Mouse (Mus musculus) thymus, adult 18-20 months (tissue): ENCODE data around the gene Dynll1.
"Not testable (repeated sequence)": the region's sequence is repeated elsewhere in the genome, so short reads cannot be mapped to it uniquely, and the experiment has no call there.

Experiments used
- DNase-seq, 2 experiments: peaks; one replicate each; pipeline ENCODE4 v3.0.0; 2022; ENCODE audit warnings: mixed read lengths in 2 of 2

The Dynll1 gene

DNA sequence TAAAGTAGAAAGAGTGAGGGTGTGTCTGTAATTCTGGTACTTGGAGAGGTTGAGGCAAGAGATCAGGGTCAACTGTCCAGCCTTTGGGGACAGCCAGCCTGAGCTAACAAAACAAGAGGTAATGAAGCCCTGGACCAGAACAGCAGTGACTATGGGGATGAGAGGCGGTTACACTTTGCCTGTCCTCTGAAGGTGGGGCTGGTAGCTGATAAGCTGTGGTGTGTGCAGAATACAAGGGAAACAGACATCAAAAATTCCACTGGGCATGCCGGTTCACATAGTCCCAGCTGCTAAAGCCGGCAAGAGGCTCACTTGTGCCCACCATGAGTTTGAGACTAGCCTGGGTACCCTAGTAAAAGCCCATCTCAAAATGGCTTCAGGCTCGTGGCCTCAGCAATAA lies 11.6 kb upstream of the Dynll1 start:
- no peak for DNase-seq

GRCm38 (mm10) chr5:115302190-115302589 lies 1.4 kb upstream of the Dynll1 start:
- not testable (repeated sequence) for DNase-seq

DNA sequence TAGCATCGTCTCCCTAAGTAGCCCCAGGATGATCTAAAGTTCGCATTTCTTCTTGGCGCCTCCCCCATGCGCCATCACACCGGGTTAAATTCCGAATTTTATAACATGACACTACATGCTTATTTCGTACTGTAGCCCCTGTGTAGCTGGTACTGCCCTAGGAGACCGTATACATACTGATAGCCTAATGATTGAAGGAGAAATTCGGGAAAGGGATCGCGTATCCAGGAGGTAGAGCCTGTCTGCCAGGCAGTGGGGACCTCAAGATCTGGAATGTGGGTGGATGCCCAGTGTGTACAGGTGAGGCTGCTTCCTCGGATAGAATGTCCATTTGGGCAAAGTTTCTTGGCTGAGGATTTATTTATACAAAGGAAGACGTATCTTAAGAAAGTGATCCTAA lies 816 bp upstream of the Dynll1 start:
- no peak for DNase-seq

- DNase-seq: peak in 1 of 2 experiments; percentile 70
Observed at GRCm38 (mm10) chr5:115300035-115300744, 609 bp downstream of the Dynll1 start.

DNA sequence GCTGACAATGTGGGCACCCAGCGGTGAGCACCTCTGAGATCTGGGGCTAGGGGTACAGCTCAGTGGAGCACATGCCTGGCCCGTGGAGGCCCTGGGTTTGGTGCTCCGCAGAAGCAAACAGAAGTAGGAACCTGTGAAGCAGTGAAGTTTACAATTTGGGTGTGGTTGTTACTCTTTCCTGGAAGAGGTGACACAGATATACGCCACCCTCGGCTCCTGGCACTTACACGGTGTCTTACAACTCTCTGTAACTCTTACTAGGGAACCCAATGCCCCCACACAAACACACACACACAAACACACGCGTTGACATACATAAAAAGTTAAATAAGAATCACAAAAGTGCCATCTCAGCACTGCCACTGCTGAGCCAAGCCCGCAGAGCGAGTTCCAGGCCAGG lies 4.5 kb downstream of the Dynll1 start:
- DNase-seq: no peak

DNA sequence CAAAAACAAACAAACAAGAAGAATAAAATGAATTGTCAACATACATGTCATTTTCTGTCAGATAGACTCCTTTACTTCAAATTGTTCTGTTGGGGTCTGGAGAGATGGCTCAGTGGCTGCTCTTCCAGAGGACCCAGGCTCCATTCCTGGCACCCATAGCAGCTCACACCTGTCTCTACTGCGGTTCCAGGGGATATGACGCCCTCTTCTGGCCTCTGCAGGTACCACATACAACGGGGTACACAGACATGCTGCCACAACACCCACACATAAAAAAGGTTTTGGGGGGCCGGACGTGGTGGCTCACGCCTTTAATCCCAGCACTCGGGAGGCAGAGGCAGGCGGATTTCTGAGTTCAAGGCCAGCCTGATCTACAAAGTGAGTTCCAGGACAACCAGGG lies 6.6 kb downstream of the Dynll1 start:
- DNase-seq: no peak

GRCm38 (mm10) chr5:115284735-115285134 lies 16.1 kb downstream of the Dynll1 start:
- DNase-seq: no peak

GRCm38 (mm10) chr5:115280050-115280687 lies 20.6 kb downstream of the Dynll1 start:
- DNase-seq: peak in 1 of 2 experiments; percentile 47

DNA sequence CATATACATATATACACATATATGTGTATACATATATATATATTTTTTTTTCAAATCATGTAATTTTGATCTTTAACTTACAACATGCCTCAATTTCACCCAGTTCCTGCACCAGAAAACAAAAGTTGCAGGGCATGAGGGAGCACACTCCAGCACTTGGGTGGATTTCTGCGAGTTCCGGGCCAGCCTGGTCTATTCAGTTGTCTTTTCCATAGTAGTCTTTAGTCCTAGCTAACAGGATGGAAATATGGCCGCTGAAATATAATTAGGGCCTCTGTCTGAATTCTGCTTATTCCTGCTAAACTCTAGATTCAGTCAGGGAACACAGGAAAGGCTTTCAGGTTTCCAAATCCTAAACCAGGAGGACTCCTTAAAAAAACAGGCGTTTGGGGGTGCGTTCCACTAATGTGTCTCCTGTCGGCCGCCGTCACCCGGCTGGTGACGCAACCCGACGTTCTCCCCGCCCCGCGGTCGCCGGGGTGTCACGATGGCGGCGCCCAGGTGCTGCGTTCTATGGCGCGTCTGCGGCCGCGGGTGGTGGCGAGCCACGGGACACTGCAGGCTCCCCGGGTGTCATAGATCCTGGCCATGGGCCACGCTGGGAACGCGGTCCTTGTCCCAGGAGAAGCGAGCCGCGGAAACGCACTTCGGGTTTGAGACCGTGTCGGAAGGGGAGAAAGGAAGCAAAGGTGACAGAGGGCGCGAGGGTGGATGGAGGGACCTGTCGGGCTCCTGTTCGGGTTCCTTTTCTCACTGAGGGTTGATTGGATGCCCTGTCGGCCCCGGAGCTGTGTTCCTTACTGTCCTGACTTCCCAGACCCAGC lies 21.4 kb downstream of the Dynll1 start, which contains the start of gene Coq5:
Gene Coq5 (plus strand): TSS at position 441 of the 824 bp plus-strand sequence.
- DNase-seq: peak; percentile 70 to 74

DNA sequence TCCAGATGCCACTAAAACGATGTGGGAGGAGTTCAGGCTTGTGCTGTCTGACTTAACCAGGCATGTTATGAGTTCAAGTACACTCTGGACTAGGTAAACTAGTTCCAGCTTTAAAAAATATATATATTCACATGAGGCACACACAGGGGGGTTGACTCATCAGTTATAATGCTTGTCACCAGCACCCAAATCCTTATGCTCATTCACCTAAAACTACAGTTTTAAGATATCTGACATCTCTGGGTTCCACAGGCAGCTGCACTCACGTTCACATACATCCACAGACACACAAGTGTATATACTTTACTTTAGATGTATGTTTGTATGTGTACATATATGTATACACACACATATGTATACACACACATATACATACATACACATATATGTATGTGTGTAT lies 22.0 kb downstream of the Dynll1 start:
- no peak for DNase-seq

- DNase-seq: no peak
Observed at GRCm38 (mm10) chr5:115278053-115278452, 22.7 kb downstream of the Dynll1 start.

DNA sequence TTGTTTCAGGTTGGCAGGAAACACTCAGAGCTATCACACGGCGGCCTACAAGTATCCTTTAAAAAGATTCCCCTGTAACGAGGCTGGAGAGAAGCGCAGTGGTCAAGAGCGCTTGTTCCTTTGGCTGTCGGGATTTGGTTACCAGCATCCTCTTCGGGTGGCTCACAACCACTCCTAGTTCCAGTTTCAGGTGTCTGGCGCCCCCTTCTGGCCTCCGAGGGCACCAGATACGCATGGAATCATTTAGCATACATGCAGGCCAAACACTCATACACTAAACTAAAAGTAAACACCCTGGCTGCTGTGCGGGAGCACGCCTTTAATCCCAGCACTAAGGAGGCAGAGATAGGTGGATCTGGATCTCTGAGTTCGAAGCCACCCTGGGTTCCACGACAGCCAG lies 24.8 kb downstream of the Dynll1 start:
- peak in 1 of 2 experiments; percentile 11 for DNase-seq

- DNase-seq: no peak
Observed at GRCm38 (mm10) chr5:115274771-115275170, 26.0 kb downstream of the Dynll1 start.

DNA sequence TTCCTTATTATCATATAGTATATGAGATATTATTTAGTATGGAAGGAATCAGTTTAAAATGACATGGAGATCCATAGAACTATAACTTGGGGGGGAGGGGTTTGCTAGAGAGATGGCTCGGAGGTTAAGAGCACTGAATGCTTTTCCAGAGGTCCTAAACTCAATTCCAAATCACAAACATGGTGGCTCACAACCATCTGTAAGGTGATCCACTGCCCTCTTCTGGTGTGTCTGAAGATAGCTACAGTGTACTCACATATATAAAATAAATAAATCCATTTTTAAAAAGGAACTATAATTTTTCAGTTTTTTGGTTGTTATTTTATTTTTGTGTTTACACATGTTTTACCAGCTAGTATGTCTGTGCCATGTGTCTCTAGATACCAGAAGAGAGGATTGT lies 26.4 kb downstream of the Dynll1 start:
- DNase-seq: no peak

DNA sequence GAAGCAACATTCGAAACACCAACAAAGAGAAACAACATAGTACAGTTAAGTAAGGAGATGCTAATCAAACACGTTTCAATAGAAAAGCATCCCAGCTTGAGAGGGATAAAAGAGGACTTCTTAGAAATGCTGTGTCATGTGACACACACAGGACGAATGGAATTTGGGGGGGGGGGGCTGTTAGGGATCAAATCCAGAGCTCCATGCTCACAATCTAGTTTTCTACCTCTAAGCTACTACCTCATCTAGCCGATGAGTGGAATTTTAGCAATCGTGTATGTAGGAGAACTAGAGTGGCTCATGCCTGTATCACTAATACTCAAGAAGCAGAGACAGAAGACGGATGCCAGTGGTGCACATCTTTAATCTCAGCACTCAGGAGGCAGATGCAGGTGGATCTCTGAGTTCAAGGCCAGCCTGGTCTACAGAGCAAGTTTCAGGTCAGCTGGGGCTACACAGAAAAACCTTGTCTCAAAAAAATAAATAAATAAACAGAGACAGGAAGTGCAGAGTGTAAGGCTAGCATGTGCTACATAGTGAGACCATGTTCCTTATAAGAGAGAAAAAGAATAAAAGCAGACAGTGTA lies 27.2 kb downstream of the Dynll1 start:
- DNase-seq: no peak

DNA sequence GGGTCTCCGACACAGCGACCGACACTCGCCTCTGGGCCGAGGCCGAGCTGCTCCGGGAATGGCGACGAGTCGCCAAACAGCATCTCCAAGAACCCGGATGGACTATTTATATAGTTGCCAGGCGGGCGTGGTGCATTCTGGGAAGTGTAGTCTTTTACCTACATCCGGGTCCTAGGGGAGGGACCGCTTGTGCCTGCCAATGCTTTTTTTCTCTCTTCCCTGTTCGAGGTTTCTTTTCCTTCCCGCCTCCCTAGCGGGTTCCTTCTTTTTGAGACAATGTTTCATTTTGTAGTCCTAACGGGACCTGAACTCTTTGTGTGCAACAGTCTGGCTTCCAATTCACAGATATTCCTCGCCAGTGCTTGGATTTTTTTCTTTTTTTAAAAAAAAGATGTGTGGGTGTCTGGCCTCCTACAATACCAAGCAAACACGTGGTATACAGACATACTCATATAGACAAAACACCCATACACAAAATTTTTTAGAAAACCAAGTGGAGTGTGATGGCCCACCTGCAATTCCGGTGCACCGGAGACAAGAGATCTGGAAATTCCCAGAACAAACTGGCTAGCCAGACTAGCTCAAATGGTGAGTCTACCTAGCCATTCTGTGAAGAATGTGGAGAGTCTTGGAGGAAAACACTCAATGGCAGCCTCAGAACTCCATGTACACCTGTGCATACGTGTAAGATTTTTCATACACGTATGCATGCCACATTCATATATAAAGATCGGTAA lies 27.8 kb downstream of the Dynll1 start, which contains the start of gene Rnf10:
Gene Rnf10 (minus strand): TSS at position 87 of the 737 bp plus-strand sequence.
- peak; percentile 91 to 95 for DNase-seq

DNA sequence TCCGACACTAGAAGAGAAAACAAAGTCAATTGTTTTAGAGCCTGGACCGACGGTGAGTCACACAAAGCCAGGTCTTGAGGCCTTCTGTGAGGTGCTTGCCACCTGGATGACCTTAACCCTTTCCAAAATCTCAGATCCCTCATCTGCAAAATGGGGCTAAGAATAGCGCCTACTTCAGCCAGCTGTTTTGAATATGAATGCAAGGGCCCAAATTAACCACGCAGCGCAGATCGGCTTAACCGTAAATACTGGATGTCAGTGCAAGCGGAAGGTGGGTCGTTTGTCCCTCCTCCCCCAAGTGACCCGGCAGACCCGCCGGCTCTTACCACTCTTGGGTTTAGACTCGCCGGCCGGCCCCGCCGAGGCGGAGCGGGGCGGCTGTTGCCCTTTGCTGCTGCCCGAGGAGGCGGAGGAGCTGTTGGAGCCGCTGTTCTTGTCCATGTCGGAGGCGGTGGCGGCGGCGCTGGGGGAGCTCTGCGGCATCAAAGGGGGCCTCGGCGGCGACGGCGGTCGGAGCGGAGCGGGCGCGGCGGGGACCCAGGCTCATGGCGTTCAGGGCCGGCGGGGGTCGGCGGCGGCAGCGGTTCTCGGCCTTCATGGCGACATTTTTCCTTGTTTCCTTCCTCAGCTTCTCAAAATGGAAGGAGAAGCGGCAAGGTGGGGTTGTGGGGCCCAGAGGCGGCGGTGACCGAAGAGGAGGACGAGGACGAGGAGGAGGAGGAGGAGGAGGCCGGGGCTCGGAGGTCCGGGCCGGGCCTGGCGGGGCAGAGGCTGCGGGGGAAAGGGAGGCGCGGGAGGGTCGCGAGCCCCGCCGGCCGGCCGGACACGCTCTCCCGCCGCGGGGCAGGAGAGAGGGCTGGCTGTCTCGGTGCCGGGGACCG lies 28.6 kb downstream of the Dynll1 start:
- DNase-seq: peak; percentile 37 to 46

DNA sequence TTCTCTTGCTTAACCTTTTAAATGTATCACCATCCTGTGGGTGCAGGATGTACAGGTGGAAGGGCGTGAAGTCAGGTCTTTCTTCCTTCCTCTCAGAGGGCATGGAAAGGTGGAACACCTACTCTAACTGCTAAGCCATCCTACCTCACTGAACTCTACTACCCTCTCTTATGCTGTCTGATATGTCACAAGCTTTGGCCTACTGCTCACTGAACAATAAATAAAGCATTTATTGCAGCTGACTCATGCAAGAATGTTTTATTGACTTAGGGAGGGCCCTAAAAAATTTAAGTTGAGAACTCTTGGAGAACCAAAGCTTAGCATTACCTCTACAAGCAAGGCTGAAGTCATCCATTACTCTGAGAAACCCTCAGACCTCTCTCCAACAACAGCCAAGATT lies 30.8 kb downstream of the Dynll1 start:
- no peak for DNase-seq

DNA sequence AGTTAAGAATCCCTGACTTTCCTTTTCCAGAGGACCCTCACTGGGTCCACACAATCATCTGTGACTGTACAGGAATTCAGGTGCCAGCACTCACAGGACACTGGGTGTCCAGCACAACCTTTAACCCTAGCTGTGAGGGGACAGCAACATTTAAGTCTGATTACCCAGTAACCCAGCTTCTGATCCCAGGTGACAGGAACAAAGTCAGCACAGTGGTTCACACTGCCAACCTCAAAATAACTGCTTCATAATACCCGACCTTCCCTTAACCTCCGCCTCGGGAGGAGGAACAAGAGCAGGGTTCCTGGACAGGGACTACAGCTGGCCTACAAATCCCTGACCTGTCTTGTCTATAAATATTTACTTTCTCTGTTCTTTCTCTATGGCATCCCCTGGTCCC lies 32.5 kb downstream of the Dynll1 start:
- no peak for DNase-seq

DNA sequence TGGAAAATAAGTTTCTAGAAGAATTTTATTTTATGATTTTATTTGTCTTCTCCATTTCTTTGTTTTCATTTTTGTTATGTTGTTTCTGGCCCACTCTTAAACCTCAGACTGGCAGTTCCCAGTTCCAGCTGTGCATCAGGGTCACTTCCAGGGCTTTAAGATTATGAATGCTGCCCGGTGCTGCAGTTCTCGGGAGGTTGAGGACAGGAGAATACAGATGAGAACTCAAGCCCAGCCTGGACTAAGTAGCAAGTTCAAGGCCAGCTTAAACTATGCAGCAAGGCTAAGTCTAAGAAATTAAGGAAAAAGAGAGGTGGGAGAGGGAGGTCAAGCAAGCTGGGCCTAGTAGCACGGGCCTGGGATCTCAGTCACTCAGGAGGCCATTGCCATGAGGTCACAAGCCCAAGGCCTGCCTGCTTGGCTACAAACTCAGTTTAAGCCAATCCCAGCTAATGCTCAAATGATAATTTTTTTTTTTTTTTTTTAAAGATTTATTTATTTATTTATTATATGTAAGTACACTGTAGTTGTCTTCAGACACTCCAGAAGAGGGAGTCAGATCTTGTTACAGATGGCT lies 33.2 kb downstream of the Dynll1 start:
- DNase-seq: no peak
